Mouse (Mus musculus): Measurements from ENCODE around the gene Ugt1a6b.
"Not testable (repeated sequence)": the region's sequence is repeated elsewhere in the genome, so short reads cannot be mapped to it uniquely, and the experiment has no call there.

Ugt1a6b gene

DNA sequence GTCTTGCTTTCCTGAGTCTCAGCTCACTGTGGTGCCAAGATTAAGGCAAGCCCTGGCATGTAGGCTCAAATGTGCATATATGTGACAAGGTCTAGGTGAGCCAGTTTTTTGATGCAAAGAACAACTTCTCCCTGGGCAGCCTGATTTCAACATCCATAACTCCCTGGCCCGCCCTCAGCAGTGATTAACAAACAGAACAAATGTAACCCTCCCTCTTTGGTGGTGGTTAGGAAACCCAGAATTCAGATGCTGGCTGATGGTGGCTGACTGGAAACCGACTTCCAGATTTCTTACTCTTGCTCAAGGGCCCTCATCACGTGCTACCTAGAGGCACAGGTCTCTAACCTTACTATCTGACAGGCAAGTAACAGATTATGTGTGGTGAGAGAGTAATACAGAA, at the start of gene Ugt1a6b:
Gene Ugt1a6b (plus strand): TSS at position 234 of the 400 bp plus-strand sequence.
- peak; percentile 32 for DNase-seq (ENCODE audit: low read depth)

DNA sequence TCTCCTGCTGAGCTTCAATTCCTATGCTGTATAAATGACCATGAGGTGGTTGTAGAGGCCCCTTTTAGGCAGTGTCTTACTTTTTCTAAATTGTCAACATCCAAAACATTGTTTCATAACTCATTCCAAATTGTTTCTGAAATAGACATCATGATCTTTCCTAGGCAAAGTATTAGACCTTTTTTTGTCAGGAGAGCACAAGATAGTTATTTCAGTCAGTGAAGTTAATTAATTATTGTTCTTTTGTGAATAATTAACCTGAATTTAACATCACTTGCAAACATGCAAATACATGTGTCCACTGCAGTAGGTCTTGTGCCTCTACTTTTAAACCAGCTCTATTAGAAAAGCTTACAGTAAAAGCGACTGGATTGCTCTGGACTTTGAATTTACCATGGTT, 48.0 kb upstream of the Ugt1a6b start, which contains the start of gene Ugt1a10:
Gene Ugt1a10 (plus strand): TSS at position 301 of the 400 bp plus-strand sequence.
- DNase-seq (ENCODE audit: low read depth): no peak

DNA sequence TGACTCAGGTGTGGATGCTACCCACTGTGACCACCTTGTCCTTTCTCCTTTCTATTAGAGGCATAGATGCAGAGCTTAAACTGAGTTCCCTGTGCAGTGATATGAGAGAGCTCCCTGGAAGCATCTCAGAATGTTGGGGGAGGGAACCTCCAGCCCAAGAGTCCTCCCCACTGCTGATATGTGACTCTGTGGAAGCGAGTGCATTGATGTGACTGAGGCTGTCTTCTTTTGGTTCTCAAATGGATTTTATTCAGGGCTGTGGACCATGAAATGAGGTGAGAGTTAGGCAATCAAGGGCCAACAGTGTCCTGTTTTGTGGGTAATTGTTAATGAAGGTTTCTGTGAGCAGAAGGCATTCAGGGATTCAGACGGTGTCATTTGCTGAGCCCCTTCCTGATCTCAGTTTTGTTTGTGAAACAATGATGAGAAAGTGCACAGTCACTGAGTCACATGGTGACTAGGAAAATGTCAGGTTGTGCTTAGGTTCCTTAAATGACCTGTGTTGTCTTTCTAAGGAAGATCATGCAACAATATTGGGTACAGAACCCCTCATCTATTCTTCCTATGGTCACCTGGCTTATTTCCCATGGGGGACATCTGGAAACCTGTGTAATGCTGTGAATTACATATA, 36.5 kb upstream of the Ugt1a6b start:
- DNase-seq (ENCODE audit: low read depth): not testable (repeated sequence)

DNA sequence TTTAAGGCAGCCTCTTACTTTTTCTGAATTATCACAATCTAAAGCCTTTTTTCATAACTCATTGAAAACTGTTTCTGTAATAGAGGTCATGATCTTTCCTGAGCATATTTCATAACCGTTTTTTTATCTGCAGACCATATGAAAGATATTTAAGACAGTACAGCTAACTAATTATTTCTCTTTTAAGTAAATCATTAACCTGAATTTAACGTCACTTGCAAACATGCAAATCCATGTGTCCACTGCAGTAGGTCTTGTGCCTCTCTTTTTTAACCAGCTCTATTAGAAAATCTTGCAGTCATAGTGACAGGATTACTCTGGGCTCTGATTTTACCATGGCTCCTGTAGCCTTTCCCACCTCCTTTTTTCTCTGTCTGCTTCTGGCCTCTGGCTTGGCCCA, 32.6 kb upstream of the Ugt1a6b start, which contains the start of gene Ugt1a9:
Gene Ugt1a9 (plus strand): TSS at position 306 of the 400 bp plus-strand sequence.
- DNase-seq (ENCODE audit: low read depth): no peak

DNA sequence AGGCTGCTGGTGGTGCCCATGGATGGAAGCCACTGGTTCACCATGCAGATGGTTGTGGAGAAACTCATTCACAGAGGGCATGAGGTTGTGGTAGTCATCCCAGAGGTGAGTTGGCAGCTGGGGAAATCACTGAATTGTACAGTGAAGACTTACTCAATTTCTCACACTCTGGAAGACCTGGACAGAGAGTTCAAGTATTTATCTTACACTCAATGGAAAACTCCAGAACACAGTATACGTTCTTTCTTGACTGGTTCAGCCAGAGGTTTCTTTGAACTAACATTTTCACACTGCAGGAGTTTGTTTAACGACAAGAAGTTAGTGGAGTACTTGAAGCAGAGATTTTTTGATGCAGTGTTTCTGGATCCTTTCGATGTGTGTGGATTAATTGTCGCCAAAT, 32.1 kb upstream of the Ugt1a6b start:
- DNase-seq (ENCODE audit: low read depth): no peak

DNA sequence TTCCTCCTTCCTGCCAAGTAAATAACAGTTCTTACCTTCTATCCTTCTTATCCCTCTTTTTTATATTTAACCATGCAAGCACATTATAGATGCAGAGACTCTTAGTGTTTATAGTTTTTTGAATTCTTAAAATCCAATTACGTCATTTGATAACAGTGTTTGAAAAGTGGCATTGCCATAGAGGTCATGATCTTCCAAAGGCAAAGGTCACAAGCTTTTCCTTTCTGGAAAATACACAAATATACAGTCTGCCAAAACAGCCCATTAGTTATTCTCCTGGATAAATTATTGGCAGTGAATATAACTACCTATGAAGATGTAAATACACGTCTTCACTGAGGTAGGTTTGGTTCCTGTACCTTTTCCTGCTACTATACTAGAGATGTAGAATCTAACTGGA, 28.6 kb upstream of the Ugt1a6b start:
- no peak for DNase-seq (ENCODE audit: low read depth)

DNA sequence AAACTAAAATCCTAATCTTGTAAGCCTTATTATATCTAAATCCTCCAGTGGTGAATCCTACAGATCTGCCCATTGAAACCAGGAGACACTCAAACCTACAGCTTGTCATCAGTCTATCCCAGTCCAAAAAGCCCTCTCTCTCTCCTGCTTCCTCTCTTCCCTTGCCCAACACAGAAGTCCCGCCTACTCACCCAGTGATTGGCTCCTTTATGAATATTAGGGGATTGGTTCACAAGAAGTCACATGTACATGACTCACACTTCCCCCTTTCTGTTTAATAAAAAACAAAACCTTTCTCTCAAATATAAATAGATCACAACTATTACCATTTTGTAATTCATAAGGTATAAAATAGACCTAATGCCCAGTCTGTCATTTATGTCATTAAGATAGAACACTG, 25.9 kb upstream of the Ugt1a6b start:
- no peak for DNase-seq (ENCODE audit: low read depth)

DNA sequence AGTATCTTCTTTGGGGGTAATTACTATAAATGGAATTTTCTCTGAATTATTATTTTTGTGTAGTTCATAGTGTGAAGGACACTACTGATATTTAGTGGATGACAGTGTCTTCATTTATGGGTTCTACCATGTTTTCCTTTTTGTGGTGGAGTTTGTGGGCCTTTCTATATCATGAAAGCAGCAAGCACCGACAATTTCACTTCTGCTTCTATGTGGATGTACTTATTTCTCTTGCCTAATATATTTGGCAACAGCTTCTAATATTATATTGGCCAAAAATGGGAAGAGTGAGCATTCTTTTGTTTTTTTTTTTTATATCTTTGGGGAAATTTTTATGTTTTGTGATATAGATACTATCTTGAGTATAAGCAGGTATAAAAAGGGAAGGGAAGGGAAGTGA, 21.4 kb upstream of the Ugt1a6b start:
- no peak for DNase-seq (ENCODE audit: low read depth)

DNA sequence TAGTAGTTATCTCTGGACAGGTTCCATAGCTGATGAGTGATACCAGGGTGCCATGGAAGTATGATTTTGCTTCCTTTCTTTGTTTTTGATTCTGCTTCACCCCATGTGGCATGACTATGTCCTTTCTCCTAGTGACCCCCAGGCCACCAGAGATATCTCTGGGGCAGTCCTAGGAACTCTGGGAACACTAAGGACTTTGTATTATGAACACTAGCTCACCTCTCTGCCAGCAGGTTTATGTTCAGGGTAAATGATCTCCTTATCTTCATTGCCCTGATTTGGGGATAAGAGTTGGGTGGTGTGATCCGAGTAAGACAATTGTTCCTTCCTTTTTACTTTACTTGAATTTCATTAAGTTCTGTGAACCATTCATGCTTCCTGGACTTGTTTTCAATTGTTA, 16.9 kb upstream of the Ugt1a6b start:
- DNase-seq (ENCODE audit: low read depth): no peak

DNA sequence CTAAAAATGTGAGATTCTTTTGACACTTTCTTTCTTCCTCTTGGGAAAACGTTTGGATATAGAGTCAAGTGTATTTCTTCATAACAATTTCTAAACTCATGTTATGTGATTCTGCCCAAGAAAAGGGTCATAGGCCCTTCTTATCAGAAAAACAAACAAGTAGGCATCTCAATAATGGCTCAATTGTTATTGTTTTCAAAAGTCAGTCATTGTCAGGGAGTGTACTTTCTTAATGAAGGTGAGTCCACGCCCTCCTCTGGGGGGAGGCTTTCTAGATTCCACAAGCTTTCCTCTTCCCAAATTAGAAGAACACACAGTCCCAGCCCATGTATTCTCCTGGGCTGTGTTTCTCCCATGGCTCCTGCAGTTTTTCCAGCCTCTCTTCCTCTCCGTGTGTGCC, 15.5 kb upstream of the Ugt1a6b start, which contains the start of gene Ugt1a8:
Gene Ugt1a8 (plus strand): TSS at position 301 of the 400 bp plus-strand sequence.
- DNase-seq (ENCODE audit: low read depth): no peak

DNA sequence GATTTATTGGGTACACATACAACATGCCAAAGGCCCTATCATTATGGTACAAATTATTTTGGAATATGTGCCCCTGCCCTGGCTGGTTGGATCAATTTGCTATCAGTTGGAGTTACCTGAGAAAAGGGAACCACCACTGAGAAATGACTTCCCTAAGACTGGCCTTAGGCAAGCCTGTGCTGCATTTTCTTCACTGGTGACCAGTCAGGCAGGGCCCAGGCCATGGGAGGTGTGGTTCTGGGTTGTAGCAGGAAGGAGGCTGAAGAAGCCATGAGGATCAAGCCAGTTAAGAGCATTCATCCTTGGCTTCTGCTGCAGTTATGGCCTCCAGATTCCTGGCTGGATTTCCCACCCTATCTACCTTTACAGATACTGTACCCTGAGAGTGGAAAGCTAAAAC, 10.7 kb upstream of the Ugt1a6b start:
- DNase-seq (ENCODE audit: low read depth): no peak

DNA sequence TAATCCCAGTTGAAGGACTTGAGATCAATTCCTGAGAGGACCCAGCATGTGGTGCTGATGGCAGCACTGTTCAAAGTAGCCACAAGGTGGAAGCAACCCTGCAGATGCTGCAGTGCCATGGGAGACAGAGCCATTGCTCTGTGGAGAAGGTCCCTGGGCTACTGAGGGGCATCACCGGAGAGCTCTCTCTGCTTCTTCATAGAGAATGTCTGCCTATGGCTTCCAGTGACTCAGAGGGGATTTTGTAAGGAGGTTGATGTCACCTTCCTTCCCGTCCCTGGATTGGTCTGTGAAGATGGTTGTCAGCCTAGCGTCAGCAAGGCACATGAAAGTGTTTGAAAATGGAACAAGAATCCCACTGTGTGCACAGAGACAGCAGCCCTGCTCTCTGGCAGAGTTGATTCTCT, 8.8 kb upstream of the Ugt1a6b start:
- DNase-seq (ENCODE audit: low read depth): not testable (repeated sequence)

DNA sequence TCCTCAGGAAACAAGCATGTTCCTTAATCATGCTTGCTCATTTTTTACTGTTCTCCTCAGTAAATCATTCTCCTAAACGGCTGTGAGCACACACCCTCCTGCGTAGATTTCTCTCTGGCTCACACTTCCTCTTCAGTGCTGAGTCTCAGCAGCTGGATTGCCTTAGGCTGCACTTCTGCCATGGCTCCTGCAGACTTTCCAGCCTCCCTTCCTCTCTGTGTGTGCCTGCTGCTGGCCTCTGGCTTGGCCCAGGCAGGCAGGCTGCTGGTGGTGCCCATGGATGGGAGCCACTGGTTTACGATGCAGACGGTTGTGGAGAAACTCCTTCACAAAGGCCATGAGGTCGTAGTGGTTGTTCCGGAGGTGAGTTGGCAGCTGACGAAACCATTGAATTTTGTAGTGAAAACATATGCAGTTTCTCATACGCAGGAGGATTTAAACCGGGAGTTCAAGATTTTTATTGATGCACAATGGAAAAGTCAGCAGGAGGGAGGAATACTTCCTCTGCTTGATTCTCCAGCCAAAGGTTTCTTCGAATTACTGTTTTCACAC, 8.0 kb upstream of the Ugt1a6b start, which contains the start of gene Ugt1a7c:
Gene Ugt1a7c (plus strand): TSS at position 122 of the 552 bp plus-strand sequence.
- peak; percentile 47 for DNase-seq (ENCODE audit: low read depth)

DNA sequence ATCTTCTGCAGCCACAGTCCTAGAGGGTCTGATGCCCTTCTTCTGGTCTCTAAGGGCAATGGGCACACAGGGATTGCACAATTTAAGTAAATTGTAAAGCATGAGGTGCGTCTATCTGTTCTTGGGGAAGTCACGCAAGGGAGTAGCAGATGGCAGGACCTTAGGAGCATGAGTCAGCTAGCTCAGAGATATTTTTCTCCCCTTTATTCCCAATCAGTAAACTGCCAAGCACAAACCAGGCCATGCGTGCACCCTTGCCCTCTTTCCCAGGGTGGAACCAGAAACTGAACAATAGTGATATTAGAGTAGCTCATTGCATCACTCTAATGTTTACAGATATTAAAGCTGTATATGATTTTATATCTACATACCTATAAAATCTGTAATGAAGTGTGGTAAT, 4.5 kb upstream of the Ugt1a6b start:
- DNase-seq (ENCODE audit: low read depth): not testable (repeated sequence)

DNA sequence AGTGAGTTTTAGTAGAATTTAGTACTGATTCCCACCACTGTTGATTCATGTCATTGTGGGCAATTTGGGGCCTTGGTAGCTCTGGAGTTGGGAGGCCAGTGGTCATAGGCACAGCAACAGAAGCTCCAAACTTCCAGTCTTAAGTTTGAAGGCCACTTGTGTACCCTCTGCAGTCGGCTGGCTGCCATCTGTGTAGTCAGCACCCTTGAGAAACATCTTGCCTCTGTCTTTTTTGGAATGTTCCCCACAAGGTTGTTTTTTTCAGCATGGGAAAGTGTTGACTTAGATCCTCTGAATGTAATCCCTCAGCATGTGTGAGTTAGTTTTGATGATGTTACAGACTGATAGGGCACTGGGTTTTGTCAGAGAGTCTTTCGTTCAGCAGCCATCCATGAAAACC, 3.4 kb upstream of the Ugt1a6b start:
- DNase-seq (ENCODE audit: low read depth): not testable (repeated sequence)

DNA sequence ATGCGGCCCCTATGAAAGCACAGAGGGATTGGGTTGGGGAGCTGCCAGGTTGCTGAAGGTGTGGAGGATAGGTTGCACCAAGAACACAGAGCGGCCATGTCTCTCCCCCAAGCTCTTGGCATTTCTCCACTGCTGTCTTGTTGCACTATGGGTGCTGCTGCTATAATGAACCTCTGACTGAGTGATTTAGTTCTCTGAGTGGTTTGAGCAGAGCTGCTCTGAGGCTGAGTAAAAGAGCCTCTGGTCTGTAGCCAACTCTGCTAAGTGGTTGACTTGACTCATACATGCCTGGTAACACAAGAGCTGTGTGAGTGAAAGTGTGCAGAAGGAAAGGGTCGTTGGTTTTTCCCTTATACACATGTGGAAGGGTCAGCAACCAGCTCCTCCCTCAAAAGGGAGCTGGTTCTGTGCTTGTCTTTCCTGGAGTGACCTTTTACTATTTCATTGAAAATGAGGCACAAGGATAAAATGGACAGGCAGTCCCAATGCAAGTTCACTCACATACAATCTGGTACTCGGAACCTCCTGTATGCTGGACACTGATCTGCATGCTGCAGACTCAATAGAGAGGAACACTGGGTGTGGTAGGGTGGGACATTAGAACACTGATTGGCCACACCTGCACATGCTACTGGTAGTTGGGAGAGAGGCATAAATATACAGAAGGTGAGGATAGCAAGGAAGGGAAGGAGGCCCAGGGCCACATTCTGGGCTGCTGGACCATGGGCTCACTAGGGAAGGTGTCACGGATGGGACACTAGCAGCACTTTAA, 831 bp downstream of the Ugt1a6b start:
- DNase-seq (ENCODE audit: low read depth): not testable (repeated sequence)

DNA sequence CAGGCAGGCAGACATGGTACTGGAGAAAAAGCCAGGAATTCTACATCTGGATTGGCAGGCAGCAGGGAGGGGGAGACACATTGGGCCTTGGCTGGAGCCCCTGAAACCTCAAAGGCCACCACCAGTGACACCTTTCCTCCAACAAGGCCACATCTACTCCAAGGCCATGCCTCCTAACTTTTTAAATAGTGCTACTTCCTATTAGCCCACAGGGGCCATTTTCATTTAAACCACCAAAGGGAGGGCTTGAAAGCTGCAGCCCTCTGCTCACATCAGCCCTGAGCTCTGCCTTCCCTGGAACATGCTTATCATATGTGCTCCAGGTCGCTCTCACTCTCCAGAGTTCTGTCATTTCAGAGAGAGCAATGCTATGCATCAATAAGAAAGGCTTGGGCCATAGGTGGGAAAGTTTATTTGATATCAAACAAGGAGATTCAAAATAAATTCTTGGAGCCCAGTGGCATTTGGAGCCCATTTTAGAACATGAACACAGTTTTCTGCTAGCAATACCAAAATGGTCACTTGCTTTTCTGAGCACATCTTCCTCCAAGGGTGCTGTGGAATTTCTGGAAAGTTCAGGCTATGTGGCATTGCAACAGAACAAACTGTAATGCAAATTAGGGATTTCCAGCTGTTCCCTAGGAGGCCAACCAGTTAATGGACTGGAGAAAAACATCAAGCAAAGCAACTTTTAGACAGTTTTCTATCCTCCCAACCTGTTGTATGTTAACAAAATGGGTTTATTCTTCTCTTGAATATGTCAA, 1.8 kb downstream of the Ugt1a6b start:
- DNase-seq (ENCODE audit: low read depth): no peak

DNA sequence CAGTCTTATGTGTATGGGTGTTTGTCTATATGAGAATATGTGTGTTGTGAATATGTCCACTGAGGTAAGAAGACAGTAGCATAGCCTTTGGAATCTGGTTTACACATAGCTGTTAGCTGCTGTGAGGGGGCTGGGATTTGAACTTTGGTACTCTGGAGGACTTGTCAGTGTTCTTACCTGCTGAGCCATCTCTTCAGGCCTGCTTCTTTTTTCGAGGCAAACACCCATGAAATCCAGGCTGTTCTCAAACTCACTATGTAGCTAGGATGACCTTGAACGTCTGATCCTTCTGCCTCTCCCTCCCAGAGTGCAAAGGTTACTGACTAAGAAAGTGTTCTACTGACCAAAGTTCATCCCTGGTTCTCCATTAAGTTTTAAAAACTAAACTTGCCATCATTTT, 2.6 kb downstream of the Ugt1a6b start:
- no peak for DNase-seq (ENCODE audit: low read depth)

DNA sequence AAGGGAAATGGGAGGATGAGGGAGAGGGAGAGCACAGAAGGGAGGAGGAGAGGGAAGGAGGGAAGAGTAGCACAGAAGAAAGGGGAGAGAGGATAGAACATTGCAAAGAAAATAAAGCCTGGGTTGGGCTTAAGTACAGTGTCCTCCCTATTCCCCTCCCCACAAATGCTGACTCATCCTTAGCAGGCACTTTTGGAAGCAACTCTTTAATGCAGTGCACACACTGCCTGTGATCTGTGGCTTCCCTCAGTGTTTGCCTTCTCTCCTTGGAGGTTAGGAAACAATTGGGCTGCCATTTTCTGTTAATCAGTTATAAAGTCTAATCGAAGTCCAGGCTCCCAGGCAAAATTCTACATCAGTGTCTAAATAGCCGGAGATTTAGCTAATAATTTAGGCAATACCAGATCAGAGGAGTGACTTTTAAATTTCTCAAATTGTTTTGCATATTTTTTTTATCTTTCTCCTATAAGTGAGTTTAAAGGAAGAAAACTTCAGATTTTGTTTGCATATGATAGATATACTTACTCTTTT, 6.0 kb downstream of the Ugt1a6b start:
- DNase-seq (ENCODE audit: low read depth): not testable (repeated sequence)

DNA sequence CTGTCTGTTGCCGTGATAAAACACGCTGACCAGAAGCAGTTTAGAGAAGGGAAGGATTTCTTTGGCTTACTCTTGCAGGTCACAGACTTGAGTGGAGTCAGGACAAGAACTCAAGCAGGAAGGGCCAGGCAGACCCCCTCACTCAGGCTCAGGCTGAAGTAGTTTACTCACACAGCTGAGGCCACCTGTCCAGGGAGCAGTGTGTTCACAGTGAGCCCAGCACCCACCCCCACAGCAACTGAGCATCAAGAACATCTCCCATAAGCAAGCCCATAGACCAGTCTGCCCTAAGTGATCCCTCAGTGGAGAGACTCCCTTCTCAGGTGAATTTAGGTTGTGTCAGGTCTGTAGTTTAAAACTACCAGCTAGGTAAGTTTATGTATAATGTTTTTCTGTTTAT, 6.6 kb downstream of the Ugt1a6b start:
- not testable (repeated sequence) for DNase-seq (ENCODE audit: low read depth)

DNA sequence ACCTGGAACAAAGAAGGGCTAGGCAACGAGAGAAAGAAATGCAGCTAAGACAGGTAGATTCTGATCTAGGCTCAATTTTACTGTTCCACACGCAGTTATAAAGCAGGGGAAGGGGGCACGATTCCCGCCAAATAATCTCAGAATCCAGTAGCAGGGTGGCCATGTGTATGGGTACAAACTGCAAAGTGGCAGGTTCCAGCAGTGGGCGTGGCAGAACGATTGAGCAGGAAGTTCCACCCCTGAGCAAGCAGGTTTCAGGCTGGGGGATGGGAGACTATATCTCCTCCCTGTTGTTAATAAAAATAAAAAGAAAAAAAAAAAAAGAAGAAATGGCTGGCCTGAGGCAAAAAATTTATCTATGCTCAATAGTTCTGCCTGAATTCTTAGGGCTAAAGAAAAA, 9.7 kb downstream of the Ugt1a6b start:
- DNase-seq (ENCODE audit: low read depth): not testable (repeated sequence)

DNA sequence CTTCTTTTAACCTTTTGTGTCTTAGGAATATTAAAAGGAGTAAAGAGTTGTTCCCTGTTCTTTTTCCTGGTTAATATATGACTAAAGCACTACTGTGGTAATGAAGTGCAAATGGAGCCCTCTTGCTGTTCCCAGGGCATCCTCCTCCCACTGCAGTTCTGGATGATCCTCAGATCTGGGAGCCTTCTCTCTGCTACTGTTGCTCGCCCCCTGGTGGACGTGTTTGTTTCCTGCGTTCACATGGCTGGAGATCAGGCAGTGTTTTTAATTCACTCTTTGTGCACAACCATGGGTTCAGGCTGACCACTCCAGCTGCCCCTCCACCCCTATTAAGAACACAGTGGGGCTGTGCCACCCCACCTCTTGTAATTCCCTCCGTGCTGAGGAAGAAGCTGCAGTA, 17.5 kb downstream of the Ugt1a6b start:
- DNase-seq (ENCODE audit: low read depth): not testable (repeated sequence)

Measured in fibroblast of lung, adult 2 months (primary cell).